Mouse (Mus musculus): ENCODE results near the gene Itga11.

GRCm38 (mm10) chr9:62638045-62638444 is 39.6 kb upstream of the Itga11 start:
- TF ChIP-seq CTCF (IDR thresholded peaks at IDR 0.05; ENCODE audit: low read depth, low read length) (no peak), POLR2A (IDR thresholded peaks at IDR 0.05; ENCODE audit: extremely low read depth, insufficient read depth, low read length) (no peak)

Data from liver, adult 2 months (tissue).